Mouse (Mus musculus): Measurements from ENCODE around the gene Arhgef7.

GRCm38 (mm10) chr8:11693972-11694371 lies 33.5 kb upstream of the Arhgef7 start:
- no peak for TF ChIP-seq CTCF (IDR thresholded peaks at IDR 0.05; ENCODE audit: low read depth)
- no peak for TF ChIP-seq EP300 (IDR thresholded peaks at IDR 0.05; ENCODE audit: low read depth)
